Mouse (Mus musculus) intestine, postnatal 0 days (tissue): ENCODE results near the gene Ero1lb. TPM values are rescaled to one million over a fixed set of nuclear protein-coding genes. Genes with fewer than 3 reads are reported as not detected.

Experiments used
- ATAC-seq: fragments of 200-750 bp; cut with Nextera tagmentation; 2 replicates; pipeline ENCODE4 v1.8.0; 2017; ENCODE audit warnings: mild to moderate bottlenecking, moderate TSS enrichment, moderate library complexity
- H3K27ac ChIP-seq: fragments of 300-500 bp; sonication (generic); 2 replicates; pipeline ENCODE4 v1.5.1; 2014; ENCODE audit warnings: mild to moderate bottlenecking, low read depth, low read length, moderate library complexity
- H3K27me3 ChIP-seq: fragments of 300-500 bp; sonication (generic); replicated peaks from 2 replicates; pipeline ENCODE4 v1.6.1; 2014; ENCODE audit warnings: low read length, mixed read lengths; ENCODE audit not compliant: control insufficient read depth, insufficient read depth
- H3K36me3 ChIP-seq: fragments of 300-500 bp; sonication (generic); 2 replicates; pipeline ENCODE4 v1.6.1; 2014; ENCODE audit warnings: mild to moderate bottlenecking, moderate library complexity; ENCODE audit not compliant: control insufficient read depth, insufficient read depth
- H3K4me1 ChIP-seq: fragments of 300-500 bp; sonication (generic); replicated peaks from 2 replicates; pipeline ENCODE4 v1.6.1; 2014; ENCODE audit warnings: antibody characterized with exemption, low read length, mixed read lengths; ENCODE audit not compliant: control insufficient read depth, insufficient read depth
- H3K4me2 ChIP-seq: fragments of 300-500 bp; sonication (generic); replicated peaks from 2 replicates; pipeline ENCODE4 v1.6.1; 2014; ENCODE audit warnings: low read depth, mild to moderate bottlenecking, moderate library complexity
- H3K4me3 ChIP-seq: fragments of 300-500 bp; sonication (generic); 2 replicates; pipeline ENCODE4 v1.5.1; 2014; ENCODE audit warnings: low read depth, low read length
- H3K9ac ChIP-seq: fragments of 300-500 bp; sonication (generic); 2 replicates; pipeline ENCODE4 v1.6.1; 2014; ENCODE audit warnings: mild to moderate bottlenecking, low read depth, low read length
- H3K9me3 ChIP-seq: fragments of 300-500 bp; sonication (generic); 2 replicates; pipeline ENCODE4 v1.6.1; 2016; ENCODE audit warnings: mixed run types; ENCODE audit not compliant: control insufficient read depth
- CTCF ChIP-seq: sonication (generic); IDR thresholded peaks from 2 replicates; pipeline ENCODE4 v1.5.1; 2016; ENCODE audit warnings: low read depth, mild to moderate bottlenecking, control low read depth, antibody characterized with exemption, moderate library complexity
- WGBS: fragments of 180-500 bp; shearing (Covaris S2); extraction: QIAGEN DNeasy Blood & Tissue Kit; methylation state at CpG from one replicate; pipeline ENCODE4 v1.1.7; 2014; 5-methylcytosine and 5-hydroxymethylcytosine counted together
- polyA plus RNA-seq: library from polyadenylated mRNA; unstranded; fragments of >200 nt; fragmentation: Nextera tagmentation; extraction: Ambion mirVana; gene quantifications from 2 replicates; pipeline ENCODE4 v1.2.1, GENCODE M21; 2015

The Ero1lb gene
- polyA plus RNA-seq, 1 experiment from 2014 or later = 6.5 TPM

DNA sequence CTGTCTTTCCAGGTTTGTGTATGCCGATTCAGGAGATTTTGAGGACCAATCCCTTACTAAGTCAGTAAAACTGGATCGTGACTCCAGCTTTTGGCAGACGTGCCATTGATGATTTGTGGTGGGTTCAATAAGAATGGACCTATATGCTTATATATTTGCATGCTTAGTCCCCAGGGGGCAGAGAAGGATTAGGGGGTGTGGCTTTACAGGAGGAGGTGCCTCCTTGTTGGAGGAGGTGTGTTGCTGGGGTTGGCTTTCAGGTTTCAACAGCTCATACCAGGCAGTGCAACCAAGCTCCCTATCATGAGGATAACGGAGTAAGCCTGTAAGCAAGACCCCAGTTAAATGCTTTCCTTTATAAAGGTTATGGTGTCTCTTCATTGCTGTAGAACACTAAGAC is 11.5 kb upstream of the Ero1lb start:
- Histone ChIP-seq H3K9me3 (no peaks in the 10 kb centered on the region), H3K9ac (no peak overlapping the region), H3K4me2 (no peak overlapping the region), H3K4me3 (no peak overlapping the region), H3K27me3 (no peaks in the 10 kb centered on the region), H3K36me3 (no peaks in the 10 kb centered on the region), H3K4me1 (no peaks in the 10 kb centered on the region), H3K27ac (no peak overlapping the region)
- no peak for TF ChIP-seq CTCF
- ATAC-seq = no peak
- WGBS = 53% methylated on average over 4 of the region's 4 CpGs

DNA sequence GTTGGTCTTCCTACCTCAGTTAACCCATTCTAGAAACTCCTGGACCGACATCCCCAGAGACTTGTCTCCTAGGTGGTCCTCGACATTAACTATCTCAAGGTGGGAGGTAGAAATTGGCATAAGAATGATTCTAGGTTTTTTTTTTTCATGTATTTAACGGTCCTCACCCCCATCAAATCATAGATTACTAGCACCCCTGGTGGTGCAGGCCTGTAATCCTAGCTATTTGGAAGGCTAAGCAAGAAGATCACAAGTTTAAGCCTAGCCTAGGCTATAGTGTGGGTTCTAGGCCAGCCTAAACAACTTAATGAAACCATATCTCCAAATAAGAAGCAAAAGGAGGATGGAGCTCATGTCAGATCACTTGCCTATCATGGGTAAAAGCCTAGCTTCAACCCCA is 6.6 kb upstream of the Ero1lb start:
- no peak for ATAC-seq
- H3K4me2 ChIP-seq = no peak overlapping the region
- 63% methylated on average over 3 of the region's 3 CpGs for WGBS
- no peak overlapping the region for H3K27ac ChIP-seq
- TF ChIP-seq CTCF = no peak
- no peak overlapping the region for H3K4me3 ChIP-seq
- no peaks in the 10 kb centered on the region for H3K27me3 ChIP-seq
- H3K36me3 ChIP-seq = no peaks in the 10 kb centered on the region
- no peaks in the 10 kb centered on the region for H3K4me1 ChIP-seq
- H3K9me3 ChIP-seq = no peaks in the 10 kb centered on the region
- H3K9ac ChIP-seq = no peak overlapping the region

DNA sequence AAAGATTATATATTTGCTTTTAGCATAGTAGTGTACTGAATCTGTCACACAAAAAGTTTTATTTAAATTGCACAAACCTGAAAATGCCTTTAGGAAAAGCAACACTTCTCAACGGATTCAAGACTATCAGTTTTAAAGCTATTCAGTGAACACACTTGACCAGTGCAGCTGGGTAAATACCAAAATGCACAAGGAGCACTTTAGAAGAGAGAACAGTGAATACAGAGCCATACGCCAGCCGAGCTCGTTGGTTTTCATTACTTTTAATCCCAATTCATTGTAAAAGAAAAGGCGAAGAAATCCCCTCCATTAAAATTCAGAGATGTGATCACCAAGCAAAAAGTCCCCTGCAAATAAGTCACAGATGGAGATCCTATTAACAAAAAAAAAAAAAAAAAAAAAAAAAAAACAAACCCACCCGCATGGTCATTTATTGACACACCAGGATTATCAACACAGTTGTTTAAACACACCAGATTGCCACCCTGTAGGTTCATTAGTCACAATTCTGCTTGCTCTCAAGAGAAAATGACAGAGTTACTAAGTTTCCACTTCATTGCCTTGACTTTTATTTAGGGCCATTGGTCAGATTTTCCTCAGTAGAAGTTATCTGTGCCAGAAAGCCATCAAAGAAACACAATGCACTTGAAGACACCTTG is 6.1 kb upstream of the Ero1lb start:
- Histone ChIP-seq H3K27ac (no peak overlapping the region), H3K36me3 (no peaks in the 10 kb centered on the region), H3K4me1 (no peaks in the 10 kb centered on the region), H3K4me2 (no peak overlapping the region), H3K9me3 (no peaks in the 10 kb centered on the region), H3K9ac (no peak overlapping the region), H3K27me3 (no peaks in the 10 kb centered on the region), H3K4me3 (no peak overlapping the region)
- TF ChIP-seq CTCF = no peak
- no peak for ATAC-seq
- WGBS = 51% methylated on average over 6 of the region's 6 CpGs

DNA sequence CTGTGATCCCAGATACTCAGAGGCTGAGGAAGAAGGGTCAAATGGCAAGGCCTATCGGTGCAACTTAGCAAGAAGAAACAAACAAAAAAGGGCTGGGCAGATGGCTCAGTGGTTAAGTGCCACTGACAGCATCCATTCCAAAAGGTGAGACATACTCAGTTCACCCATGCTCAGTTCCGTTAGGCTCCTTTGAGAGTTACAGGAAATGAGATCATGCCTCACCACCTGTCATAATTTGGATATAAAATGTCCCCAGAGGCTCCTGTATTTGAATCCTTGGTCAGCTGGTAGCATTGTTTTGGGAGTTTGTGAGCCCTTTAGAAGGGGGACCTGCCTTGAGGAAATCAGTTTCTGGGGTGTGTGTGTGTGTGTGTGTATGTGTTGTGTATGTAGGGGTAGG is 3.9 kb upstream of the Ero1lb start:
- Histone ChIP-seq H3K4me3 (no peak overlapping the region), H3K9ac (no peak overlapping the region), H3K4me1 (no peaks in the 10 kb centered on the region; the same call in 1 of the 2 replicates), H3K4me2 (no peak overlapping the region), H3K9me3 (no peaks in the 10 kb centered on the region), H3K36me3 (no peaks in the 10 kb centered on the region), H3K27me3 (no peaks in the 10 kb centered on the region; the same call in 1 of the 2 replicates), H3K27ac (no peak overlapping the region)
- no peak for ATAC-seq
- TF ChIP-seq CTCF = no peak
- 82% methylated on average over 2 of the region's 2 CpGs for WGBS

DNA sequence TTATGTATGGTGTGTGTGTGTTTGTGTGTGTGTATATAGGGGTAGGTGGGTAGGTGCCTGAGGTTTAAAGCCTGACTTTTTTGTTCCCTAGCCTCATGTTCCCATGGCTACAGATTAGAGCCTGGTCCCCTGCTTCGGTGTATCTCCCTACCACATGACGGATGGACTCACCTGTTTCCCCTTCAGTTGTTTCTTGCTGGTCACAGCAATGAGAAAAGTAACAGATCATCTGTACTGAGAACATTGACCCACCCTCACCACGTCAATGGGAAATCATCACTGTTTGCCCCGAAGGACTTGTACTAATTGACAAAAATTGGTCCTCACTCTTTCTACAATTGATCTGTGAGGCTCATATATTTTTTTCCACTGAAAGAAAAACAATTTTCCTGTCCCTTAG is 3.4 kb upstream of the Ero1lb start:
- Histone ChIP-seq H3K4me2 (no peak overlapping the region), H3K9ac (no peak overlapping the region), H3K9me3 (no peaks in the 10 kb centered on the region), H3K4me1 (no peaks in the 10 kb centered on the region; the same call in 1 of the 2 replicates), H3K4me3 (no peak overlapping the region), H3K36me3 (no peaks in the 10 kb centered on the region), H3K27me3 (no peaks in the 10 kb centered on the region; the same call in 1 of the 2 replicates), H3K27ac (no peak overlapping the region)
- no peak for ATAC-seq
- 86% methylated on average over 4 of the region's 4 CpGs for WGBS
- TF ChIP-seq CTCF = no peak

DNA sequence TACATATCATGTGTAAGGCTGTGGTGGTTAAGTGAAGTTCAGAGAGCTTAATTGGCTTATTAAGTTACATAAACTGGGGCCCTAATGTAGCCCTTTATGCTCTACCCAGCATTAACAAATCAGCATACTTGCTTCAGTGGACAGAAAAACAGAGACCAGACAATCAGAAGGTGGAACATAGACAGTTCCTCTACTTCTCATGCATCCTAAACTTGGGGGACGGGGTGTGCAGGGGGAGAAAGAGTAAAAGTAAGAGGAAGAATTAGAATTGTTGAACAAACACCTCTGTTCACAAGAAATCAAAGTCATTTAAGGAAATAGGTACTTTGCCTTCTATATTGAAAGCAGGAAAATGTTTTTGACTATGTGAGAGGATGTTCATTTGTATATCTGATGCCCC is 2.3 kb downstream of the Ero1lb start:
- WGBS = 81% methylated on average over 1 of the region's 1 CpGs
- Histone ChIP-seq H3K4me1 (no peaks in the 10 kb centered on the region; the same call in 1 of the 2 replicates), H3K36me3 (no peaks in the 10 kb centered on the region), H3K9ac (no peak overlapping the region), H3K9me3 (no peaks in the 10 kb centered on the region), H3K27me3 (no peaks in the 10 kb centered on the region; the same call in none of the 2 replicates), H3K27ac (no peak overlapping the region), H3K4me3 (no peak overlapping the region), H3K4me2 (no peak overlapping the region)
- ATAC-seq = no peak
- no peak for TF ChIP-seq CTCF
